Mouse (Mus musculus) megakaryocyte, adult 5-6 weeks (primary cell): Measurements from ENCODE around the gene Serinc5. TPM values are rescaled to one million over a fixed set of nuclear protein-coding genes. Genes with fewer than 3 reads are reported as not detected.

Experiments used
- ATAC-seq: 2 replicates; pipeline ENCODE4 v1.8.0; 2016; ENCODE audit warnings: mild to moderate bottlenecking, inconsistent platforms; ENCODE audit not compliant: poor library complexity, severe bottlenecking
- total RNA-seq, 2 experiments: library from RNA; stranded (forward) in 1 of 2; stranded (reverse) in 1 of 2; fragments of 153-499, 151-499 nt in 1 of 2; fragments of 221-1000, 200-1000 nt in 1 of 2; gene quantifications; 2 replicates each; pipeline versions ENCODE4 v1.2.3 to v1.2.4; 2015 to 2017

The Serinc5 gene
- total RNA-seq, 2 experiments from 2014 or later: 9.7 to 10.8 TPM

- no peak for ATAC-seq
Observed at GRCm38 (mm10) chr13:92611917-92612316, 1.0 kb downstream of the Serinc5 start.

GRCm38 (mm10) chr13:92613094-92613493, 2.2 kb downstream of the Serinc5 start:
- no peak for ATAC-seq

- no peak for ATAC-seq
Observed at GRCm38 (mm10) chr13:92615201-92615600, 4.3 kb downstream of the Serinc5 start.

GRCm38 (mm10) chr13:92616459-92616858, 5.6 kb downstream of the Serinc5 start:
- ATAC-seq: no peak

GRCm38 (mm10) chr13:92626196-92626595, 15.3 kb downstream of the Serinc5 start:
- ATAC-seq: no peak

GRCm38 (mm10) chr13:92626725-92627124, 15.8 kb downstream of the Serinc5 start:
- ATAC-seq: no peak

GRCm38 (mm10) chr13:92629509-92629908, 18.6 kb downstream of the Serinc5 start:
- ATAC-seq: peak; percentile 17; the same call in 1 of the 2 replicates

- ATAC-seq: no peak
Observed at GRCm38 (mm10) chr13:92631450-92631849, 20.6 kb downstream of the Serinc5 start.

GRCm38 (mm10) chr13:92632550-92632949, 21.7 kb downstream of the Serinc5 start:
- no peak for ATAC-seq

- no peak for ATAC-seq
Observed at GRCm38 (mm10) chr13:92635040-92635439, 24.1 kb downstream of the Serinc5 start.

GRCm38 (mm10) chr13:92636226-92636909, 25.5 kb downstream of the Serinc5 start:
- 0 out of 2 replicates have a peak, but pooled peaks have one; percentile 0 for ATAC-seq

- peak; percentile 89 for ATAC-seq
Observed at GRCm38 (mm10) chr13:92636910-92637275, 26.0 kb downstream of the Serinc5 start.

- ATAC-seq: no peak
Observed at GRCm38 (mm10) chr13:92639093-92640014, 28.5 kb downstream of the Serinc5 start.

GRCm38 (mm10) chr13:92644199-92644598, 33.3 kb downstream of the Serinc5 start:
- no peak for ATAC-seq

- ATAC-seq: no peak
Observed at GRCm38 (mm10) chr13:92644753-92645152, 33.9 kb downstream of the Serinc5 start.

- no peak for ATAC-seq
Observed at GRCm38 (mm10) chr13:92647695-92648094, 36.8 kb downstream of the Serinc5 start.

- no peak for ATAC-seq
Observed at GRCm38 (mm10) chr13:92649111-92649510, 38.2 kb downstream of the Serinc5 start.

GRCm38 (mm10) chr13:92650956-92651355, 40.1 kb downstream of the Serinc5 start:
- peak; percentile 52 for ATAC-seq

GRCm38 (mm10) chr13:92652498-92652897, 41.6 kb downstream of the Serinc5 start:
- ATAC-seq: no peak

GRCm38 (mm10) chr13:92653283-92653682, 42.4 kb downstream of the Serinc5 start:
- no peak for ATAC-seq

- no peak for ATAC-seq
Observed at GRCm38 (mm10) chr13:92656815-92657513, 46.1 kb downstream of the Serinc5 start.
